Mouse (Mus musculus) megakaryocyte progenitor cell, adult 5-6 weeks (primary cell): ENCODE measurements around the gene Tmem54. TPM values are rescaled to one million over a fixed set of nuclear protein-coding genes. Genes with fewer than 3 reads are reported as not detected.

Source experiments
- ATAC-seq: replicated peaks from 2 replicates; pipeline ENCODE4 v1.8.0; 2016; ENCODE audit warnings: mild to moderate bottlenecking, moderate TSS enrichment, inconsistent platforms; ENCODE audit not compliant: poor library complexity
- total RNA-seq, 2 experiments: library from RNA; stranded (forward) in 1 of 2; stranded (reverse) in 1 of 2; fragments of 157-497, 149-512 nt in 1 of 2; fragments of 200-1000 nt in 1 of 2; gene quantifications; 2 replicates each; pipeline versions ENCODE4 v1.2.3 to v1.2.4; 2015 to 2017

Gene Tmem54
- total RNA-seq (2015) (1.6 TPM in 1 of 2 replicates, not detected in the other), total RNA-seq (2017) (0.12 TPM in 1 of 2 replicates, not detected in the other)

DNA sequence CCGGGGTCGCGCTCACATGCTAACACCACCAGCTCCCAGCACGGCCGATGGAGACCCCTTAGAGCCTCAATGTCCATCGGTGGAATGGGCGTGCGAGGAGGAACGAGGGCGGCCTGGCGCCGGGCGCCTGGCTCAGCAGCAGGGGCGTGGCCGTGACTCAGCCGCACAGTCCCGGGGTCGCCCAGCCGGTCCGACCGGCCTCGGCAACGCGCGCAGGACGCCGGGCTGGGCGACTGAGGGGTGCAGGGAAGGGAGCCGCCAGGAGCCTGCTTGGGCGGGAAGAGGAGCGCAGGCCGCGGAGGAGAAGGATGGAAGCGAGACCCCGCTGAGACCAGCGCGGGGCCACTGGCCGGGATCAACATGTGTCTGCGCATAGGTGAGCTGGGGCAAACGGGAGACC is at the start of gene Tmem54:
TSS of gene Tmem54 (plus strand) at position 193 of the 400 bp plus-strand sequence.
- ATAC-seq, result no peak

DNA sequence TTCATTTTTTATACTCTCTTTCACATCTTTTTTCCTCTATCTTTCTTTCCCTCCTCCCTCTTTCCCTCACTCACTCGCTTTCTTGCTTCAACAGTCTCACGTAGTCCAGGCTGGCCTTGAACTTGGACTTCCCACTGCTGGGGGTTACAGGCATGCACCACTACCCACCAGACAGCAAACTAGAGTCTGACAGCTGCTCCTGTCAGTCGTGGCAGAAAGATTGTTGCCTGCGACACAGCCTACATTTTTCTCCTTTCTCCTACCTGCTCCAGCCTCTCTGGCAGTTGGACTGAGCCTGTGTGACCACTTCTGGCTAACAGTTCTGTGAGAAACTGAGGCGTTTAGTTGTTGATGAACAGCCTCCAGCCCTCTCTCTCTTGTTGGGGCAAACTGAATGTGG is 49.8 kb upstream of the Tmem54 start:
- ATAC-seq, result no peak

DNA sequence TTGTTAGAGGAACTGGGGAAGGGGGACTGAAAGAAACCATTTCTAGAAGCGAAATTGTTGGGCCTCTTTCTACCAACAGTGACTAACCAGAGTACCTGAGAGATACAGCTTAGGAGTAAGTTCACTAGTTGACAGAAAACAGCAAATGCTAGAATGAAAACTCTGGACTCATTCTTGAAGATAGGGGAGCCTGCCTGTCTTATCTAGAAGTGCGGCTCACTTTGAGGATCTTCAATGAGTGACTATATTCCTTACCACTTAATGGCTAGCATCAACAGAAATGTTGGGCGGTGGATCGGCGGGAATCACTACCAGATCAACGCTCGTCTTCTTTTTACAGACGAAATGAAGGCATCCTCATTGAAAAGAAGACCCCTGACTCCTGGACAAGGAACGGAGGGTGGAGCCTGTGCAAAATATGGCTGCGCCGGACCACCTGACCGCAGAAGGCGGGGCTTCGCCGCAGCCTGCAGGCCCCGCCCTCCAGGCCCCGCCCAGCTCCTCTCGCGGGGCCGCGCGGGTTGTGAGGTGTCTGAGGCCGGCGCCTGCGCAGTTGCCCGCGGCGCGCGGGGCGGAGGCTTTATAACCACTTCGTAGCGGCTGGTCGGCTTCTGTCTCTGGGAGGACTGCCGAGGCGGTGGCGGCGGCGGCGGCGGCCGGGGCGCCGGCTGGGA is 47.7 kb upstream of the Tmem54 start:
- peak; percentile 77 for ATAC-seq

DNA sequence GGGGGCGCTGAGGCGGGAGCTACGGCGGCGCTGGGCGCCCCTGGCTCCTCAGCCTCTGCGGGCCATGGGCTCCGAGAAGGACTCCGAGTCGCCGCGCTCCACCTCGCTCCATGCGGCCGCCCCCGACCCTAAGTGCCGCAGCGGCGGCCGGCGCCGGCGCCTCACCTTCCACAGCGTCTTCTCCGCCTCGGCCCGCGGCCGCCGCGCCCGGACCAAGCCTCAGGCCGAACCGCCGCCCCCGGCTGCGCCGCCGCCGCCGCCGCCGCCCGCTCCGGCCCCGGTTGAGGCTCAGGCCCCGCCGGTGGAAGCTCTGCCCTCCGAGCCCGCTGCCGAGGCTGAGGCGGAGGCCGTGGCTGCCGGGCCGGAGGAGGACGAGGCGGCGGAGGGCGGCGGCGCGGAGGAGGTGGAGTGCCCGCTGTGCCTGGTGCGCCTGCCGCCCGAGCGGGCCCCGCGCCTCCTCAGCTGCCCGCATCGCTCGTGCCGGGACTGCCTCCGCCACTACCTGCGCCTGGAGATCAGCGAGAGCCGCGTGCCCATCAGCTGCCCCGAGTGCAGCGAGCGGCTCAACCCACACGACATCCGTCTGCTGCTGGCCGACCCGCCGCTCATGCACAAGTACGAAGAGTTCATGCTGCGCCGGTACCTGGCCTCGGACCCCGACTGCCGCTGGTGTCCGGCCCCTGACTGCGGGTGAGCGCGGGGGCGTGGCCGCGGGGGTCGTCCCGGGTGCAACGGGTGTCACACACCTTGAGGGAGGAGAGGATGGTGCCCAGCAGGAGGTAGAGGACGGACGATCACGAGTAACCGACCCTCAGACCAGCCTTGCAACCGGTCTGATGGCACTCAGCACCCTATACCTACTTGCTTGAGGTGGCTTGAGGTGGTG is 46.9 kb upstream of the Tmem54 start, which contains the start of gene Rnf19b:
TSS of gene Rnf19b (plus strand) at position 65 of the 886 bp plus-strand sequence.
- peak; percentile 10 for ATAC-seq

DNA sequence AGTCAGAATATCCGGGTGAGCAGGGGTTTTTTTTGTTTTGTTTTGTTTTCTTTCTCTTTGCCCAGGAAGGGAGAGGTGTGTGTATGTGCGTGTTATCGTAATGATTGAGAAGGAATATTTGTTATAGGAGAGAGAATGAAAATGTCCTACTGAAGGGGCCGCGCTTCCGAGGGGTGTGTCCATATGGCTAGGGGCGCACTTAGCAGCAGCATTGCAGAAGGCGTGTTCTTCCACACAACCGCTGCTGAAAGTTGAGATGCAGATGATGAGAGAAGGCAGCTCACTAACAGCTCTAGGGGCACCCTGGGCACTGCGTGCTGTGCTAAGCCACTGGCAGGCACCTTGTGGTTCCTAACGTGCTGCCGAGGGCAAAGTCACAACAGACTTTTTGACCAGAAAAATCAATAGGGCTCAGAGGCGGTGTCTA is 46.2 kb upstream of the Tmem54 start:
- peak; percentile 45 for ATAC-seq

DNA sequence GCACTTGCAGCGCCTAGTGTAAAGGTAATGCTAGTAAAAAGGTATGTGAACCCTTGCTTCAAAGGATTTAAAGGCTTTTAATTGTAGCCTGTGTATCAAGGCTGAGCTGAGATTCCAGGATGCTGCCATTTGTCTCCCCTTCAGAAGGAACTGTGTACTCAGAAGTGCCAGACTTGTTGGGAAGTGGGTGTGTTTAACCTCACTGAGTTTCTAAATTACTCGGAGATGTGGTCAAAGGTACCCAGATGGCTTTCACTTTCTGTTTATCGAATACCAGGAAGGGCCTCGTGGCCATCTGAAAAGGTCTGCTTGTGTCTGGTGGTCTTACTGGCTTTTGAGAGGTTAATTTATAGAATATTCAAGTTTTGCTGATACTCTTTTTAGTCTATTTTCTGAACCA is 45.4 kb upstream of the Tmem54 start:
- ATAC-seq, result no peak

DNA sequence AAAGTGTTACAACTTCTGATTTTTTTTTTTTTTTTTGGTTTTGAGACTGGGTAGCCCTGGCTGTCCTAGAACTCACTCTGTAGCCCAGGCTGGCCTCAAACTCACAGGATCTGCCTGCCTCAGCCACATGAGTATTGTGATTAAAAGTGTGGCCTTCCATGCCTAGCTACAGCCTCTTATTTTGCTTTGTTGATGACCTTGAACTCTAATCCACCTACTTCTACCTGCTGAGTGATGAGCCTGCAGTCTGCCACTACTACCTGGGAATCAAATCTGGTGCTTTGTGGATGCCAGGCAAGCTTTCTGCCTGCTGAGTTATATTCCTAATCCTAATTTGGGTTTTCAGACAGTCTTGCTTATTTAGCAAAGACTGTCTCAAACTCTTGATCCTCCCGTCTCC is 43.9 kb upstream of the Tmem54 start:
- no peak for ATAC-seq

DNA sequence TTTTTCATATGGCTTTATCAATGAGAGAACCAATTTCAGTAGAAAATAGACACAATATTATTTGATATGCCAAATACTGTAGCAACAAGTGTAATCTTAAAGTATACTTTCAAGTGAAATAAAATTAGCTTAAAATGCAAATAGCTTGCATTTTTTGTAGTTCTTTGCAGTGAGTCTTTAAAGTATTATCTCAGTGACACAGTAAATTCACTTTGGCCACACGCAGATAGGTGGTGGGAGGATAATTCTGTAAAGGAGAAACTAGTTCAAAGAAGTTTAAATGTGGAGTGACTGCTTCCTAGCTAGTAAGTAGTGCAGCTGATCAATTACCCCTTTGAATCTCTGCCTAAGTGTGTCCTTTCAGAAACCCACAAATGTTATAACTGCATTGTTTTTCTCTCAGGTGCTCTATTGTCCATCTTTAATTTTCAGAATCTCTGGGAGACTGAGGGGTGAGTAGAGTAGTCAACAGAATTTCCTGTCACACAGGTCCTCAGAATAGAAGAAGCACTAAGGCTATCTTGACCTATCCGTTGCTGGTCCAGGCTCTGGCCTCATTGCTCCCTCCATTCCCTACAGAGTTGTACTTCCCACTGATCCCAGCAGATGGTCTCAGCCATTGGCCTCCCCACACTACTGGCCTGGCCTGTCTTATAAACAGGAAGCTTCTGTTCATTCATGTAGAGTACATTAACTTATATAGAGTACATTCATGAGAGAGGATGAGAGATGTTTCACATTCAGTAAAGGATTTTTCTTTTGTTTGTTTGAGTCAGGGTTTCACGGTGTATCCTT is 42.9 kb upstream of the Tmem54 start:
- no peak for ATAC-seq

DNA sequence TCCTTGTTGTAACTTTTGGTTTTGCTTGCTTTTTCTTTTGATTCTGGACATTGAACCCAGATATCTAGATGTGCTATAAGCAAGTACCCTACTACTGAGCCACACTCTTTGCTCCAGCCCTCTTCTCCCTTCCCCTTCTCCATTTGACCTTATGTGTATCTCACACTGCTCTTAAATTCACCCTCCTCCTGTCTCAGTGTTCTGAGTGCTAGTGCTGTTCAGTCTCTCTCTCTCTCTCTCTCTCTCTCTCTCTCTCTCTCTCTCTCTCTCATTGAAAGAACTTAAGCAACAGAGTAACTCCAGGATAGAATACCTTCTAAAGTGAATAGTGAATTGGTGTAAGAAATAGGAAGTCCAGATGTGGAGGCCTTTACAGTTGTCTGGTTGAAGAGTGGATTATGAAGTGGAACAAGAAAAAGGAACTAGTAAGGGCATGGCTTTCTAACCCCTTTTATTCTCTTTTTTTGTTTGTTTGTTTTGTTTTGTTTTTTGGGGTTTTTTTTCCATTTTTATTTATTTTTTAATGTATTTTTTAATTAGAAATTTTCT is 39.6 kb upstream of the Tmem54 start:
- ATAC-seq, result peak; percentile 60

DNA sequence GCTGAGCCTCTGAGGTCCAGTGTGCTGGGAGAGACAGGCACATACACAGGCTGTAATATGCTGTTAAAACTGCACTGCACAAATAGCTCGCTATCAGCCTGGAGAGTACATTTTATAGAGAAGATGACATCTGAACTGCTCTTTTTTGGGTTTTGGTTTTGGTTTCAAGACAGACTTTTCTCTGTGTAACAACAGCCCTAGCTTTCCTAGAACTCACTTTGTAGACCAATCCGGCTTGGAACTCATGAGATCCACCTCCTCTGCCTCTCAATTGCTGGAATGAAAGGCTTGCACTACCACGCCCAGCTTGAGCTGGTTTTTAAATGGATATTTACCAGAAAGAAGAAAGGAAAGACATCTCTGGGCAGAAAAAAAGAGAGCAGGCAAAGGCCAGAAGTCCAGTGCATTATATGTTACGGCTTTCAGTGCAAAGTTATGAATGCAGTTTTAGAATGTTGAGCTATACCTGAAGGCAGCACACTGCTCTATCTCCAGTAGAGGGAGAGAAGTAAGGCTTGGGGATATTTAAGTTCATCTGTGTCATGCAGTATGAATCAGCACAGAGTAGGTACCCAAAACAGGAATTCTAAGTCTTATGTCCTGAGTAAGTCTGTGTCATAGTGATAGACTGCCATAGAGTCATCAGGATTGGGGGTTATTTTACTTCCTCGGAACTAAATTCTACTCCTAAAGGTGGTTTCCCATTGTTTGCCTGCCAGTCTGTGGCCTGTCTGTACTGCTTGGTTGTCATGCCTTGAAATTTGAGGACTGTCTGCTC is 37.5 kb upstream of the Tmem54 start:
- ATAC-seq, result no peak

DNA sequence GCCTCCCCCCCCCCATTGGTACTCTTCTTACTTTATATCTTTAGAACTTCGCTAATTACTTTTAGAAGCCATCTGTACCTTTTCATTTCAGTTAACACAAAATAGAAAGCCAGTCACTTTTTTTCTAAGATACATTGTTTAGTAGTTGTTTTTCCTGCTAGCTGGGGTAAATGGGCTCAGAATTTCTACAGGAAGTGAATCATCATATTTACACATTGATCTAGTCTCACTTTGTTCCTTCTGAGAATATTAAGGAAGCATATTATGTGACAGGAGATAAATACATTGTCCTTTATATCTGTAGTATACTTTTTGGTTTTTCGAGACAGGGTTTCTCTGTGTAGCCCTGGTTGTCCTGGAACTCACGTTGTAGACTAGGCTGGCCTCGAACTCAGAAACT is 36.5 kb upstream of the Tmem54 start:
- ATAC-seq, result no peak

DNA sequence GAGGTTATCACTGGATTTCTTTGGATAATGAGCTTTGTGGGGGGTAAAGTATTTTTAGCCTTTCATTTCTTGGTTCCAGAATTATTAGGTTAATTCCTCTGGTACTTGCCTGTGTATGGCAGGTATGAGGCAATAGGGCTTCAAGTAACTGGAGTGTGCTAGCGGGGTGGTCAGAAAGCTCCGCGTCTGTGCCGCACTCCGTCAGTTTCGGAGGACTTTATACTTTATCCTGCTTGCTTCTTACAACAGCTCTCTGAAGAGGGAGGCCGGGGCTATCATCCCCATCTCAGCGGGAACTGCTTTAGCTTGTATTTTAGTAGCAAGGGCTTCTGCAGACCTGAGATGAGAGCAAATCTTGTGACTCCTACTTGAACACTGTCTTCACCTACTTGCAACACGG is 26.2 kb upstream of the Tmem54 start:
- no peak for ATAC-seq

DNA sequence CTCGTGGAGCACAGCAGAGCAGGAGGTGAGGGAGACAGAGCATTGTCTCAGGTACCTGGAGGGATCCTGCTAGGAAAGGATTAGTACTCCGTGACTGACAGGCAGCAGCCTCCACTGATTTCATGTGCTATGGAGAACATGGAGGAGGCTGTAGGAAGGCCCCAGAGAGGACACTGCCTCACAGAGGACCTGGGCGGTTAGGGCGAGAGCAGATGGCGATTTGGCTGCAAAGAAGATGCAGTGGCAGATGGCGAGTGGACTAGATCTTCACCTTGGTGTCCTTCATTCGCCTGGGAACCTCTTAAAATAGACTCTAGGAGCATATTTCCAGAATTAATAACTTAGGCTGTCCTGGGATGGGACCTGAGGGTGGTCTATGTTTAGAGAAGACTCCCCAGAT is 24.3 kb upstream of the Tmem54 start:
- ATAC-seq, result no peak

DNA sequence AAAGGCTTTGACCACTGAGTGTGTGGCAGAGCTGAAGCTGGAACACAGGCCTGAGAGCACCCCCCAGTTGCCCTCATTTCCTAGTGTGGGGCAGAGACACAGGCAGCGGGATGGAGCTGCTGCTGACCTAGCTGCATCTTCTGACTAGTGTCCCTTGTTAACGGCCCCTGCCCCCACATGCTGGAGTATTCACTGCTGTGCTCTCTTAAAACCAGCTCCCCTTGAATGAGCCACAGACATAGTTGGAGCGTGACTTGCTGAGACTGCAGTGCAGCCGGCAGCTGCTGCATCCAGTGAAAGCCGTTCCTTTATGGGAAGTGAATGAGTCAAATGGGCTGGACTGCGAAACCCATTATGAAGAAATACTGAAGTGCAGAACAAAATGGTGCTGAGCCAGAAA is 23.8 kb upstream of the Tmem54 start:
- peak; percentile 61 for ATAC-seq

DNA sequence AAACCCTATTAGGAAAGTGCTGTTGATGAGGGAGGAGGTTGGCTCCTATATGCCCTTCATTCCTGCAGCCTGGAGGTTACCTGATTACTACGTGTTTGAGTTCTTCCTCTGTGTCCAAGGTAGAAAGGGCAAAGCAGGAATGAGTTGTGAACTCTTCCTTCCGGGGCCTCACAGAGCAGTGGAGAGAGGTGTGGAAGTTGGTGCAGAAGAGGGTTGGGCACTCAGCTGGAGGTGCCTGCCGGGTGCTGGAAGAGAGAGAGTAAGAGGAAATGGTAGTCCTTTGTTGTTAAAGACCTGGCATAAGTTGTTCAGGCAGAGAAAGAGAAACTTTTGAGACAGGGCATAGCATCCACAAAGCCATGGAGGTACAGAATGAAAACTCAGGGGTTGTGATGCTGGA is 23.4 kb upstream of the Tmem54 start:
- ATAC-seq, result no peak; the same call in 1 of the 2 replicates

DNA sequence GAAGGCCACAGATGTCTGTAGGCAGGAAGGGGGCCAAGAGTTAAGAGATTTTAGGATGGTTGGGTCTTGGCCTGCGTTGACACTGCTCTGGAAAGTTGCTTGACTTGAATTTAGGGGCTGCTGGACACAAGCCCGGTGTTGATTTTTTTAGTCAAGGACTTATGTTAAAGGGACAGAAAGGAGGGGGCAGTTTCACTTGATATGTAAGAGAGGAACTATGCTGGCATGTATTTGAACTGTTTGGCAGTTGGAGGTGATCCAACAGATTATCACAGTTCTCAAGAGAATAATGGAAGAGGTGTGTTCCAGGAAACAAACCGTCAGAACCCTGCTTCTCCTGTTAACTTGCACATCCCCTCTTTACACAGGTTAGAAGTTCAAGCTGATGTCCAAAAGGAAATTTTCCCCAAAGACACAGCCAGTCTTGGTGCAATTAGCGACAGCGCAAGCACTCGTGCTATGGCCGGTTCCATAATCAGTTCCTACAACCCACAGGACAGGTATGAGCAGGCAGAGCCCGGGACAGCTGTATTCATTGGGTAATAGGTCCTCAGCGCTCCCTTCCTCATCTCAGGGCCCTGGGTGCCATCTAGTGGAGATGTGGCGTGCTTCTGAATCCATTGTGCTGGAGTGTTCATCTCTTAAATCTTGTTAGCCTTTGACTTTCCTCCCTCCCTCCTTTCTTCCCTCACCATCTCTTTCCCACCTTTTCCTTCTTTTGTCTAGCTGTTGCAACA is 22.8 kb upstream of the Tmem54 start:
- ATAC-seq, result peak; percentile 88

DNA sequence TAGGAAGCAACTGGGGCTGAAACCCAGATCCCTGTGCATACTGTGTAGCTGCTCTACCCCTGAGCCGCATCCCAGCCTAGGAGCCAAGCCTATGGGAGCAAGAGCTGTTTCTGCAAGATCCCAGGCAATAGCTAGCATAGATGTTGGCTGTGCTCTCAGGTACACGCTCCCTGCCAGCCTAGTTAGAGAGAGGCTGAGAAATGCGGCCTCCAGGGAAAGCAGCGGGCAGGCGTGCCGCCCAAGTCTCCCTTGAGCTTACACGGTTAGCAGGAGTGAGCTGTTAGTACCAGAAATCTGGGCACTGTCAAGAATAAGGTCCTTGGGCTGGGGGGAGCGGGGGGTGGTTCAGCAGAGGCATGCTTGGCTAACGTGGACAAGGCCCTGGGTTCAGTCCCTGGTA is 20.5 kb upstream of the Tmem54 start:
- no peak for ATAC-seq

DNA sequence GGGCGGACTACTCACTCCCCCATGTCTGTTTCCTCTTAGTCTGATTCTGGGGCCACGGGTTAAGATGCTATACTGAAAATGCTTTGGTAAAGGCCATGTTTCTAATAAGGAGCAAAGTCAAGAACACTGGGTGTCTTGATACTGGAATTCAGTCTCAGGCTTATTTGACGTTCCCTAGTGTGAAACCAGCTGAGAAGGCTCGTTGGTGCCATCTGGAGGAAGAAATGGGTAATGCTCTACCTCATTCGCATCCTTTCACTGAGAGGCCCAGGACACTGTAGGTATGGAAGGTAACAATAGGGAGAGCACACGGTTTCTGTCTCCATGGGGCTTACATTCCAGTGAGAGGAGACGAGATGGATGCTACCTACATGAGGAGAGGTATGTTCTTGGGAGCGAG is 19.3 kb upstream of the Tmem54 start:
- peak; percentile 73 for ATAC-seq

DNA sequence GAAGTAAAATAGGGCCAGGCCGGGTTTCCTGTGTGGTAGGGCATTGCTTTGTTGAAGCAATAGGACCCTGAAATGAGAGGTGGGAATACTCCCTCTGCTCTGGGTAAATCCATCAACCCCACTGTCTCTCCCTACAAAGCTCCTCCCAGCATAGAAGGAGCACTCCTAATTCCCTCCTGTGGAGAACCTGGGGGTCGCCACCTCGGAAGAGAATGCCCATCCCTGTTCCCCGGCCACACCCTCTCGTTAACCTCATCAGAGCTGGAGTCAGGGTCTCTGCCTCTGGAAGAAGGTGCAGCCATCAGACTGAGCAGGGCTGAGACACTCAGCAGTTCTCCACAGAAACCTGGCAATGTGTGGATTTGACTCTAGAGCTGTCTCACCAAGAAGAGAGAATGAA is 17.5 kb upstream of the Tmem54 start:
- ATAC-seq, result no peak

DNA sequence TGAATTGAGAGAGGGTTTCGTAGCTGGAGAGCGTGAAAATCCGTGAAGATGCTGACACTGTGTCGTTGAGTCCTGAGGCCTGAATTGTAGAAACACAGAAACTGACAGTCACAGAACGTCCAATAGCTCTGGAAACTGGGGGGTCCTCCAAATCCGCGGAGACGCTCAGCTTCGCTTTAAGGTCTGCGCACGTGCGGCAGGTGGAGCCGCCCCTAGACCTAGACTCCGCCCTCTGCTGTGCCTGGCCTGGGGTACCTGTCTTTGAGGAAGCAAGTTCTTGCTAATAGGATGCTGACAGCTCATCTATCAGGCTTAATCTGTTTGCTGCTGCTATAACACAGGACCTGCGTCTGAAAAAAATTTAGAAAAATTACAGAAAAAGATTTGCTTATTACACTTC is 10.1 kb upstream of the Tmem54 start:
- ATAC-seq, result no peak
